Mouse (Mus musculus) spleen, postnatal 0 days (tissue): ENCODE results near the gene Grip1. TPM values are rescaled to one million over a fixed set of nuclear protein-coding genes. Genes with fewer than 3 reads are reported as not detected.

Experiments
- polyA plus RNA-seq: library from polyadenylated mRNA; unstranded; fragments of >200 nt; fragmentation: Nextera tagmentation; extraction: Ambion mirVana; gene quantifications from 2 replicates; pipeline ENCODE4 v1.2.1, GENCODE M21; 2015

Gene Grip1
- 0.46 and 0.49 TPM in 2 replicates for polyA plus RNA-seq

GRCm38 (mm10) chr10:119453431-119454105 is at the start of gene Grip1:
Gene Grip1, plus strand, starts transcription at chr10:119453830.

GRCm38 (mm10) chr10:120112507-120113396 is 659.1 kb downstream of the Grip1 start, which contains the start of gene Helb:
Gene Helb, minus strand, starts transcription at chr10:120112987.

Other genes starting within 250 kb of the Grip1 start
- 18.4 and 20.8 TPM in 2 replicates for gene Cand1, start 213.8 kb upstream of the Grip1 start, polyA plus RNA-seq